Mouse (Mus musculus) CH12.LX (cell line): Measurements from ENCODE around the gene Zfp781. TPM values are rescaled to one million over a fixed set of nuclear protein-coding genes. Genes with fewer than 3 reads are reported as not detected.
"Not testable (repeated sequence)": the region's sequence is repeated elsewhere in the genome, so short reads cannot be mapped to it uniquely, and the experiment has no call there.

Experiments
- DNase-seq: peaks from one replicate; pipeline ENCODE4 v3.0.0-alpha.2; 2013; ENCODE audit errors: extremely low read depth
- H3K27ac ChIP-seq: 2 replicates; pipeline ENCODE4 v1.5.1; 2012; ENCODE audit warnings: low read depth, mild to moderate bottlenecking, control low read depth, moderate library complexity; ENCODE audit not compliant: insufficient read depth
- H3K27me3 ChIP-seq: replicated peaks from 2 replicates; pipeline ENCODE3; 2012; ENCODE audit warnings: inconsistent platforms
- H3K36me3 ChIP-seq, 2 experiments: replicated peaks in 1 of 2; 2 replicates each; pipeline versions ENCODE3 to v1.6.1; 2012; ENCODE audit warnings: inconsistent platforms in 1 of 2, low read length in 1 of 2, mild to moderate bottlenecking in 1 of 2, mixed read lengths in 1 of 2, moderate library complexity in 1 of 2; ENCODE audit not compliant: control insufficient read depth in 1 of 2, insufficient read depth in 1 of 2
- H3K4me1 ChIP-seq, 2 experiments: 2 replicates each; pipeline ENCODE4 v1.6.1; 2012; ENCODE audit warnings: inconsistent platforms in 1 of 2, moderate library complexity in 1 of 2; ENCODE audit not compliant: insufficient read depth in 2 of 2, control insufficient read depth in 1 of 2
- H3K4me2 ChIP-seq: 2 replicates; pipeline ENCODE4 v1.6.1; 2012; ENCODE audit warnings: low read depth, mild to moderate bottlenecking, control low read depth; ENCODE audit not compliant: poor library complexity, insufficient read depth, severe bottlenecking
- H3K4me3 ChIP-seq, 3 experiments: fragments of 150-350 bp in 1 of 3; sonication (generic) in 1 of 3; replicated peaks in 1 of 3; 2 replicates each; pipeline versions ENCODE3 to v1.5.1; 2011 to 2012; ENCODE audit warnings: low read depth in 2 of 3, low read length in 2 of 3, mild to moderate bottlenecking in 2 of 3, moderate library complexity in 2 of 3, control low read depth in 1 of 3, improper control_type of control experiment in 1 of 3, inconsistent platforms in 1 of 3, mixed read lengths in 1 of 3; ENCODE audit not compliant: poor library complexity in 1 of 3
- H3K79me2 ChIP-seq: replicated peaks from 2 replicates; pipeline ENCODE4 v1.6.1; 2012; ENCODE audit warnings: mild to moderate bottlenecking, moderate library complexity; ENCODE audit not compliant: control insufficient read depth, poor library complexity, insufficient read depth, severe bottlenecking; ENCODE audit errors: extremely low read depth
- H3K9ac ChIP-seq: 2 replicates; pipeline ENCODE4 v1.6.1; 2012; ENCODE audit warnings: low read depth, mild to moderate bottlenecking, control low read depth, moderate library complexity; ENCODE audit not compliant: insufficient read depth
- H3K9me3 ChIP-seq: replicated peaks from 2 replicates; pipeline ENCODE3; 2012; ENCODE audit warnings: low read length, inconsistent platforms, mixed read lengths
- dilution Hi-C: fragments of 300-500 bp; cut with MboI; formaldehyde crosslinking; loops from 2 replicates; pipeline ENCODE4 v1.14.3; 2020; ENCODE audit warnings: low sequenced_read_pairs; ENCODE audit not compliant: extremely low pct_unique_long_range_greater_than_20kb, extremely low pct_ligation_motif_present
- in situ Hi-C: fragments of 300-500 bp; cut with MboI; formaldehyde crosslinking; loops from 3 replicates; pipeline ENCODE4 v1.14.3; 2019; ENCODE audit warnings: low sequenced_read_pairs, low pct_ligation_motif_present, low pct_unique_long_range_greater_than_20kb, mixed read lengths
- polyA plus RNA-seq: library from polyadenylated mRNA; unstranded; fragments of >175 nt; gene quantifications from 2 replicates; pipeline ENCODE4 v1.2.1, GENCODE M21; 2012; ENCODE audit warnings: low read depth; ENCODE audit not compliant: insufficient read length
- total RNA-seq, 2 experiments: library from RNA; depleted of rRNA; stranded (reverse); fragments of 300-350 nt in 1 of 2; fragments of >200 nt in 1 of 2; gene quantifications; 2 replicates each; pipeline ENCODE4 v1.2.3; 2012 to 2014

The Zfp781 gene
- total RNA-seq (2012; rRNA removed), result 1.8 and 2.0 TPM in 2 replicates
- 4.9 and 5.9 TPM in 2 replicates for total RNA-seq (2014; rRNA removed)
- polyA plus RNA-seq, result 2.0 and 2.2 TPM in 2 replicates

GRCm38 (mm10) chr10:81929842-81930743, at the start of gene Zfp781:
Gene Zfp781 (minus strand): TSS chr10:81930480.
- H3K9ac ChIP-seq, H3K4me1 ChIP-seq, dilution Hi-C loops, H3K27me3 ChIP-seq, H3K27ac ChIP-seq, H3K9me3 ChIP-seq, H3K4me2 ChIP-seq, in situ Hi-C loops, H3K79me2 ChIP-seq, DNase-seq, H3K4me3 ChIP-seq, H3K36me3 ChIP-seq: not testable (repeated sequence)

- DNase-seq, H3K36me3 ChIP-seq, H3K9ac ChIP-seq, in situ Hi-C loops, H3K79me2 ChIP-seq, H3K4me3 ChIP-seq, H3K4me1 ChIP-seq, dilution Hi-C loops, H3K27me3 ChIP-seq, H3K4me2 ChIP-seq, H3K9me3 ChIP-seq, H3K27ac ChIP-seq: not testable (repeated sequence)
Measured at GRCm38 (mm10) chr10:81978365-81979003, 48.2 kb upstream of the Zfp781 start.

- H3K79me2 ChIP-seq, dilution Hi-C loops, H3K9me3 ChIP-seq, DNase-seq, H3K36me3 ChIP-seq, H3K4me1 ChIP-seq, H3K9ac ChIP-seq, H3K27ac ChIP-seq, in situ Hi-C loops, H3K27me3 ChIP-seq, H3K4me2 ChIP-seq, H3K4me3 ChIP-seq: not testable (repeated sequence)
Measured at GRCm38 (mm10) chr10:81930744-81931118, 451 bp upstream of the Zfp781 start.

GRCm38 (mm10) chr10:81863409-81864407, 66.6 kb downstream of the Zfp781 start, which contains the start of gene Gm32687:
Gene Gm32687 (plus strand): TSS chr10:81863934.
- H3K79me2 ChIP-seq, H3K36me3 ChIP-seq, H3K4me1 ChIP-seq, DNase-seq, H3K27ac ChIP-seq, H3K9ac ChIP-seq, dilution Hi-C loops, H3K27me3 ChIP-seq, H3K9me3 ChIP-seq, in situ Hi-C loops, H3K4me2 ChIP-seq: not testable (repeated sequence)
- peak within 1 kb of the TSS in 1 of 3 experiments; percentile 31 for H3K4me3 ChIP-seq

Other genes with a start within 250 kb of the Zfp781 start
- gene Zfp433, start 225.7 kb downstream of the Zfp781 start, total RNA-seq (2012; rRNA removed), result 5.0 and 7.0 TPM in 2 replicates
- 9.6 and 10.2 TPM in 2 replicates for gene Zfp433, start 225.7 kb downstream of the Zfp781 start, total RNA-seq (2014; rRNA removed)
- gene Zfp433, start 225.7 kb downstream of the Zfp781 start, polyA plus RNA-seq, result 6.0 and 9.3 TPM in 2 replicates
- 7.3 and 11.5 TPM in 2 replicates for gene Gm3055, start 159.3 kb downstream of the Zfp781 start, total RNA-seq (2012; rRNA removed)
- 12.6 and 13.2 TPM in 2 replicates for gene Gm3055, start 159.3 kb downstream of the Zfp781 start, total RNA-seq (2014; rRNA removed)
- gene Gm3055, start 159.3 kb downstream of the Zfp781 start, polyA plus RNA-seq, result 8.0 and 9.5 TPM in 2 replicates
- gene Gm4767, start 118.3 kb downstream of the Zfp781 start, total RNA-seq (2012; rRNA removed), result 0.89 and 1.4 TPM in 2 replicates
- gene Gm4767, start 118.3 kb downstream of the Zfp781 start, total RNA-seq (2014; rRNA removed), result 3.8 and 4.2 TPM in 2 replicates
- gene Gm4767, start 118.3 kb downstream of the Zfp781 start, polyA plus RNA-seq, result 0.51 and 1.3 TPM in 2 replicates
- gene Gm32687, start 66.5 kb downstream of the Zfp781 start, total RNA-seq (2012; rRNA removed), result 2.5 and 2.6 TPM in 2 replicates
- gene Gm32687, start 66.5 kb downstream of the Zfp781 start, total RNA-seq (2014; rRNA removed), result 8.0 and 8.5 TPM in 2 replicates
- gene Gm32687, start 66.5 kb downstream of the Zfp781 start, polyA plus RNA-seq, result 1.7 and 3.8 TPM in 2 replicates
- gene Zfp873, start 117.6 kb upstream of the Zfp781 start, total RNA-seq (2012; rRNA removed), result 4.3 and 5.2 TPM in 2 replicates
- gene Zfp873, start 117.6 kb upstream of the Zfp781 start, total RNA-seq (2014; rRNA removed), result 8.1 and 8.8 TPM in 2 replicates
- 2.9 and 3.3 TPM in 2 replicates for gene Zfp873, start 117.6 kb upstream of the Zfp781 start, polyA plus RNA-seq
- gene BC024063, start 152.9 kb upstream of the Zfp781 start, total RNA-seq (2012; rRNA removed), result 2.8 and 4.1 TPM in 2 replicates
- gene BC024063, start 152.9 kb upstream of the Zfp781 start, total RNA-seq (2014; rRNA removed), result 9.0 and 9.6 TPM in 2 replicates
- gene BC024063, start 152.9 kb upstream of the Zfp781 start, polyA plus RNA-seq, result 2.6 and 3.3 TPM in 2 replicates
- 2.6 and 2.8 TPM in 2 replicates for gene AU041133, start 197.5 kb upstream of the Zfp781 start, total RNA-seq (2012; rRNA removed)
- gene AU041133, start 197.5 kb upstream of the Zfp781 start, total RNA-seq (2014; rRNA removed), result 4.7 and 5.0 TPM in 2 replicates
- gene AU041133, start 197.5 kb upstream of the Zfp781 start, polyA plus RNA-seq, result 1.3 and 1.7 TPM in 2 replicates